28 mouse cellular contexts compared by ENCODE assay signal in genomic region chr14:74898939-74899338, GRCm38 (mm10). TPM values are rescaled to one million over a fixed set of nuclear protein-coding genes. Genes with fewer than 3 reads are reported as not detected.
DNase-seq lines count a peak whose midpoint lies in the region; ATAC-seq and TF ChIP-seq lines count a peak whose summit lies in the region.
"Had no signal": no experiment of that assay in that cellular context is flagged by ENCODE, and none has a peak within 500 bp of the region (broad histone marks: within the 10 kb centered on the region; RNA-seq: fewer than 3 reads in every experiment).

No protein-coding gene starts in this region.

- intact Hi-C loops in heart, postnatal 14 days (cut with DNase I) = loop anchor here (2.0 kb wide), 1 partner anchor 14 kb away; no protein-coding TSS in a partner anchor

- DNase-seq in adrenal gland, postnatal 10 days = peak; percentile 29
- no peak for DNase-seq in adrenal gland, adult 8-10 months
- no peak for DNase-seq in heart, embryonic 10.5 days (ENCODE audit: low spot score)
- no peak for DNase-seq in heart, postnatal 0 days (ENCODE audit: low spot score)
- no peak for DNase-seq in heart, postnatal 14 days
- DNase-seq in adrenal gland, postnatal 36 days = peak; percentile 25 to 44
- DNase-seq: cerebellum, adult 11 months; cerebellum, adult 9-10 months; cerebellum, postnatal 36 days; gastrocnemius, postnatal 36 days; kidney, adult 9 months; kidney, postnatal 10 days; right cerebral cortex, adult 18-20 months; thymus, adult 18-20 months; thymus, postnatal 25 days had no signal

- H3K9ac ChIP-seq in heart, embryonic 12.5 days = no peak overlapping the region
- H3K9ac ChIP-seq in heart, postnatal 0 days (replicated peaks; ENCODE audit: low read depth, low read length) = no peak overlapping the region
- H3K9ac ChIP-seq in forebrain, embryonic 16.5 days (replicated peaks; ENCODE audit: low read depth, low read length) = no peak overlapping the region
- H3K9ac ChIP-seq: forebrain, embryonic 13.5 days; hindbrain, embryonic 13.5 days; limb, embryonic 13.5 days; lung, embryonic 15.5 days; neural tube, embryonic 12.5 days had no signal

- no peaks in the 10 kb centered on the region for H3K27me3 ChIP-seq in heart, embryonic 10.5 days (ENCODE audit: insufficient read depth, poor library complexity, severe bottlenecking)
- H3K27me3 ChIP-seq in heart, embryonic 12.5 days (replicated peaks) = no peaks in the 10 kb centered on the region
- no peaks in the 10 kb centered on the region for H3K27me3 ChIP-seq in heart, postnatal 0 days (ENCODE audit: control insufficient read depth, insufficient read depth, low read length)
- no peaks in the 10 kb centered on the region for H3K27me3 ChIP-seq in forebrain, embryonic 16.5 days (replicated peaks; ENCODE audit: control insufficient read depth, insufficient read depth, low read length)
- H3K27me3 ChIP-seq: forebrain, embryonic 13.5 days; hindbrain, embryonic 13.5 days; limb, embryonic 13.5 days; lung, embryonic 15.5 days; neural tube, embryonic 12.5 days; Patski had no signal

- H3K4me3 ChIP-seq in heart, embryonic 10.5 days = no peak overlapping the region
- H3K4me3 ChIP-seq in heart, embryonic 12.5 days = no peak overlapping the region
- H3K4me3 ChIP-seq in heart, postnatal 0 days (ENCODE audit: low read depth, low read length) = no peak overlapping the region
- no peak overlapping the region for H3K4me3 ChIP-seq in forebrain, embryonic 16.5 days (replicated peaks; ENCODE audit: low read length)
- H3K4me3 ChIP-seq: forebrain, embryonic 13.5 days; hindbrain, embryonic 13.5 days; left cerebral cortex, adult 2 months; limb, embryonic 13.5 days; lung, embryonic 15.5 days; myocyte; neural tube, embryonic 12.5 days had no signal

- H3K36me3 ChIP-seq in heart, embryonic 10.5 days = no peaks in the 10 kb centered on the region
- H3K36me3 ChIP-seq in heart, embryonic 12.5 days = no peaks in the 10 kb centered on the region
- H3K36me3 ChIP-seq in heart, postnatal 0 days (replicated peaks; ENCODE audit: control insufficient read depth, insufficient read depth, low read length) = no peaks in the 10 kb centered on the region
- no peaks in the 10 kb centered on the region for H3K36me3 ChIP-seq in forebrain, embryonic 16.5 days (ENCODE audit: control insufficient read depth, insufficient read depth)
- H3K36me3 ChIP-seq: hindbrain, embryonic 13.5 days; limb, embryonic 13.5 days; lung, embryonic 15.5 days; neural tube, embryonic 12.5 days had no signal

- H3K4me2 ChIP-seq in heart, embryonic 12.5 days = no peak overlapping the region
- H3K4me2 ChIP-seq in heart, postnatal 0 days (ENCODE audit: low read depth, low read length) = no peak overlapping the region
- H3K4me2 ChIP-seq in forebrain, embryonic 16.5 days (ENCODE audit: low read length) = no peak overlapping the region
- H3K4me2 ChIP-seq: forebrain, embryonic 13.5 days; hindbrain, embryonic 13.5 days; limb, embryonic 13.5 days; liver, embryonic 11.5 days; lung, embryonic 15.5 days; midbrain, embryonic 11.5 days; neural tube, embryonic 12.5 days had no signal

- TF ChIP-seq EP300 in heart, postnatal 0 days (IDR thresholded peaks at IDR 0.05; ENCODE audit: low read depth) = no peak

- WGBS in heart, embryonic 10.5 days = 77% methylated on average over 5 of the region's 5 CpGs
- WGBS in heart, embryonic 12.5 days = 78% methylated on average over 5 of the region's 5 CpGs
- WGBS in heart, postnatal 0 days = 65% methylated on average over 5 of the region's 5 CpGs
- 77% methylated on average over 5 of the region's 5 CpGs for WGBS in forebrain, embryonic 16.5 days

- ATAC-seq in heart, embryonic 12.5 days (ENCODE audit: insufficient number of reproducible peaks, low FRiP score) = no peak
- no peak for ATAC-seq in heart, postnatal 0 days (ENCODE audit: insufficient read depth, low read depth)
- no peak for ATAC-seq in forebrain, embryonic 16.5 days
- ATAC-seq: forebrain, embryonic 13.5 days; intestine, embryonic 16.5 days; Patski had no signal

- peaks cover 39% of the 10 kb centered on the region for H3K4me1 ChIP-seq in heart, embryonic 10.5 days
- H3K4me1 ChIP-seq in heart, embryonic 12.5 days (replicated peaks) = peaks cover 42% of the 10 kb centered on the region
- peaks cover 37% of the 10 kb centered on the region for H3K4me1 ChIP-seq in heart, postnatal 0 days (ENCODE audit: control insufficient read depth, insufficient read depth)
- H3K4me1 ChIP-seq in forebrain, embryonic 16.5 days (replicated peaks; ENCODE audit: control insufficient read depth, insufficient read depth, low read length) = no peaks in the 10 kb centered on the region
- H3K4me1 ChIP-seq: neural tube, embryonic 12.5 days had no signal

- peak overlapping the region; percentile 75 for H3K27ac ChIP-seq in heart, embryonic 10.5 days
- H3K27ac ChIP-seq in heart, embryonic 12.5 days (ENCODE audit: poor library complexity, severe bottlenecking) = no peak overlapping the region
- peak overlapping the region; percentile 72 for H3K27ac ChIP-seq in heart, postnatal 0 days (ENCODE audit: low read depth)
- H3K27ac ChIP-seq in forebrain, embryonic 16.5 days (ENCODE audit: low read length) = no peak overlapping the region
- H3K27ac ChIP-seq: forebrain, embryonic 13.5 days; hindbrain, embryonic 13.5 days; limb, embryonic 13.5 days; neural tube, embryonic 12.5 days had no signal

- H3K9me3 ChIP-seq in heart, embryonic 10.5 days = no peaks in the 10 kb centered on the region
- no peaks in the 10 kb centered on the region for H3K9me3 ChIP-seq in heart, embryonic 12.5 days (replicated peaks)
- H3K9me3 ChIP-seq in heart, postnatal 0 days (replicated peaks; ENCODE audit: control insufficient read depth, low read length) = no peaks in the 10 kb centered on the region
- no peaks in the 10 kb centered on the region for H3K9me3 ChIP-seq in forebrain, embryonic 16.5 days (ENCODE audit: control insufficient read depth, low read length)
- H3K9me3 ChIP-seq: forebrain, embryonic 13.5 days; hindbrain, embryonic 13.5 days; limb, embryonic 13.5 days; lung, embryonic 15.5 days; neural tube, embryonic 12.5 days had no signal

- no peak for TF ChIP-seq CTCF in heart, postnatal 0 days (IDR thresholded peaks at IDR 0.05; ENCODE audit: low read depth)

RNA-seq across cellular contexts. Expression of gene Lrch1, which starts 48.7 kb away (rescaled TPM):
- 10 to 100 TPM; 13.7 to 16.2 TPM for total RNA-seq in adrenal gland, postnatal 10 days (2021)
- total RNA-seq in adrenal gland, adult 8-10 months (2022) = 10 to 100 TPM; 11.0 to 35.2 (median 19.0) TPM
- 10.1 and 14.4 TPM in 2 replicates for polyA plus RNA-seq in heart, embryonic 10.5 days (2016; fragmentation: Nextera tagmentation; extraction: Ambion mirVana)
- polyA plus RNA-seq in heart, embryonic 12.5 days (2016; fragmentation: Nextera tagmentation; extraction: Ambion mirVana) = 16.2 and 16.6 TPM in 2 replicates
- total RNA-seq in heart, postnatal 0 days (2014; rRNA removed; ENCODE audit: low replicate concordance) = 13.7 and 14.2 TPM in 2 replicates
- 7.7 and 8.4 TPM in 2 replicates for polyA plus RNA-seq in heart, postnatal 0 days (2015; fragmentation: Nextera tagmentation; extraction: Ambion mirVana)
- total RNA-seq in heart, postnatal 14 days (2021) = 10 to 100 TPM; 17.5 to 18.5 TPM
- 10 to 100 TPM; 12.4 to 13.7 TPM for total RNA-seq in adrenal gland, postnatal 36 days (2021)
- polyA plus RNA-seq in forebrain, embryonic 16.5 days (2015; fragmentation: Nextera tagmentation; extraction: Ambion mirVana) = 11.4 and 12.5 TPM in 2 replicates

Comparison
In these comparisons a context has a peak if more than half of its experiments do, and no peak if none do; other contexts are left out.
1. DNase-seq: peak in adrenal gland, postnatal 10 days (single experiment) and adrenal gland, postnatal 36 days (2 of 2); none in adrenal gland, adult 8-10 months (single experiment), heart, embryonic 10.5 days (single experiment), heart, postnatal 0 days (single experiment) and heart, postnatal 14 days (0 of 2).
2. H3K27ac ChIP-seq: peak in heart, embryonic 10.5 days (single experiment) and heart, postnatal 0 days (single experiment); none in heart, embryonic 12.5 days (single experiment) and forebrain, embryonic 16.5 days (single experiment).